Mouse (Mus musculus) left cerebral cortex, adult 18-20 months (tissue): ENCODE data around the gene Ube2h. TPM values are rescaled to one million over a fixed set of nuclear protein-coding genes. Genes with fewer than 3 reads are reported as not detected.
"Not testable (repeated sequence)": the region's sequence is repeated elsewhere in the genome, so short reads cannot be mapped to it uniquely, and the experiment has no call there.

Source experiments
- DNase-seq, 2 experiments: peaks; one replicate each; pipeline ENCODE4 v3.0.0; 2021 to 2022; ENCODE audit warnings: low spot score in 2 of 2, mixed read lengths in 1 of 2
- total RNA-seq, 2 experiments: library from RNA; stranded (reverse); gene quantifications; 2 replicates each; pipeline ENCODE4 v1.2.3; 2021

Gene Ube2h
- total RNA-seq, 2 experiments from 2014 or later = 88.6 to 92.2 TPM

- not testable (repeated sequence) for DNase-seq
Observed at GRCm38 (mm10) chr6:30205180-30205538, 99.2 kb downstream of the Ube2h start.

GRCm38 (mm10) chr6:30204383-30205179 lies 99.8 kb downstream of the Ube2h start:
- no peak for DNase-seq

- no peak for DNase-seq
Observed at GRCm38 (mm10) chr6:30196143-30196542, 108.2 kb downstream of the Ube2h start.

GRCm38 (mm10) chr6:30195656-30196055 lies 108.7 kb downstream of the Ube2h start:
- DNase-seq = no peak

- DNase-seq = no peak
Observed at GRCm38 (mm10) chr6:30183624-30184023, 120.7 kb downstream of the Ube2h start.

GRCm38 (mm10) chr6:30182038-30182437 lies 122.3 kb downstream of the Ube2h start:
- no peak for DNase-seq

GRCm38 (mm10) chr6:30180321-30180720 lies 124.0 kb downstream of the Ube2h start:
- DNase-seq = no peak

- DNase-seq = no peak
Observed at GRCm38 (mm10) chr6:30179046-30179445, 125.3 kb downstream of the Ube2h start.

- DNase-seq = no peak
Observed at GRCm38 (mm10) chr6:30178023-30178639, 126.2 kb downstream of the Ube2h start.

- DNase-seq = no peak
Observed at GRCm38 (mm10) chr6:30177305-30177704, 127.0 kb downstream of the Ube2h start.

- DNase-seq = no peak
Observed at GRCm38 (mm10) chr6:30176496-30176895, 127.8 kb downstream of the Ube2h start.

- no peak for DNase-seq
Observed at GRCm38 (mm10) chr6:30175918-30176421, 128.4 kb downstream of the Ube2h start.

GRCm38 (mm10) chr6:30175225-30175917 lies 129.0 kb downstream of the Ube2h start:
- no peak for DNase-seq

GRCm38 (mm10) chr6:30174461-30175224 lies 129.7 kb downstream of the Ube2h start:
- no peak for DNase-seq

GRCm38 (mm10) chr6:30173551-30174460 lies 130.5 kb downstream of the Ube2h start:
- DNase-seq = no peak

GRCm38 (mm10) chr6:30172820-30173550 lies 131.4 kb downstream of the Ube2h start:
- DNase-seq = no peak

GRCm38 (mm10) chr6:30172441-30172819 lies 131.9 kb downstream of the Ube2h start:
- no peak for DNase-seq

GRCm38 (mm10) chr6:30171967-30172366 lies 132.4 kb downstream of the Ube2h start:
- no peak for DNase-seq

GRCm38 (mm10) chr6:30171226-30171625 lies 133.1 kb downstream of the Ube2h start:
- no peak for DNase-seq
